Comparison of ENCODE assay signal across 8 mouse cellular contexts in the genomic region with DNA sequence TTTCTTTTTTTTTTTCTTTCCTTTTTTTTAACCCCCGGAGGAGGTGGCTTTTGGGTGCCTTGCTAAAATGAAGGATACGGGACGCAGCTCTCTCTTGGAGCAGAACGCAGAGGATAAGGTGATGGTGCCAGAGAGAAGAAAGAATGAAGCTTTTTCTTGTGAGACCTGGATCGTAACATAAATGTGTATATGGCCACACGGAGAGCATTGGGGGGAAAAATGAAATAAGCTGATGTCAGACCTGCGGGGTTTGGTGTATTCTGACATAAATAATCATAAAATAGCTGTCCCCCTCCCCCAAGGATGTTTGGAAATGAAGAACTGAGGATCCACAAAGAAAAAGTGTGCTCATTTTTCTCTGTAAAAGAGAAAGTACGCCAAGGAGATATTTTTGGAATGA.
DNase-seq lines count a peak whose midpoint lies in the region; ATAC-seq lines count a peak whose summit lies in the region.

No protein-coding gene starts in this region.

- no peaks in the 10 kb centered on the region for H3K9me3 ChIP-seq in heart, embryonic 16.5 days (replicated peaks; ENCODE audit: control insufficient read depth, low read length)
- H3K9me3 ChIP-seq in embryonic facial prominence, embryonic 10.5 days = no peaks in the 10 kb centered on the region
- no peaks in the 10 kb centered on the region for H3K9me3 ChIP-seq in hindbrain, embryonic 15.5 days
- H3K9me3 ChIP-seq in midbrain, embryonic 14.5 days (ENCODE audit: control insufficient read depth, low read length) = no peaks in the 10 kb centered on the region

- 15% methylated on average over 8 of the region's 8 CpGs for WGBS in heart, embryonic 16.5 days
- WGBS in embryonic facial prominence, embryonic 10.5 days = 12% methylated on average over 8 of the region's 8 CpGs
- 5% methylated on average over 8 of the region's 8 CpGs for WGBS in hindbrain, embryonic 15.5 days
- WGBS in midbrain, embryonic 14.5 days = 7% methylated on average over 8 of the region's 8 CpGs

- H3K4me2 ChIP-seq in heart, embryonic 16.5 days (ENCODE audit: low read depth, low read length) = peak overlapping the region; percentile 96
- H3K4me2 ChIP-seq in hindbrain, embryonic 15.5 days = peak overlapping the region; percentile 71
- peak overlapping the region; percentile 76 for H3K4me2 ChIP-seq in midbrain, embryonic 14.5 days (ENCODE audit: low read length)

- no peak for DNase-seq in heart, postnatal 36 days
- no peak for DNase-seq in embryonic facial prominence, embryonic 10.5 days (ENCODE audit: low spot score)
- DNase-seq in midbrain, embryonic 14.5 days = peak; percentile 55
- no peak for DNase-seq in cerebellum, postnatal 25 days

- peak overlapping the region; percentile 62 for H3K4me3 ChIP-seq in heart, embryonic 16.5 days (ENCODE audit: low read length)
- peak overlapping the region; percentile 61 for H3K4me3 ChIP-seq in embryonic facial prominence, embryonic 10.5 days
- H3K4me3 ChIP-seq in hindbrain, embryonic 15.5 days = peak overlapping the region; percentile 73
- peak overlapping the region; percentile 56 for H3K4me3 ChIP-seq in midbrain, embryonic 14.5 days (replicated peaks; ENCODE audit: low read depth, low read length)

- H3K27me3 ChIP-seq in heart, embryonic 16.5 days (ENCODE audit: control insufficient read depth, insufficient read depth, low read length) = peaks cover 11% of the 10 kb centered on the region
- peaks cover 19% of the 10 kb centered on the region for H3K27me3 ChIP-seq in embryonic facial prominence, embryonic 10.5 days (replicated peaks; ENCODE audit: low read depth, poor library complexity, severe bottlenecking)
- no peaks in the 10 kb centered on the region for H3K27me3 ChIP-seq in hindbrain, embryonic 15.5 days
- no peaks in the 10 kb centered on the region for H3K27me3 ChIP-seq in midbrain, embryonic 14.5 days (ENCODE audit: control insufficient read depth, insufficient read depth, low read length)

- intact Hi-C loops in heart, postnatal 36 days (cut with DNase I) = loop anchor here (10.0 kb wide), 1 partner anchor 883 kb away; no protein-coding TSS in a partner anchor

- 0 out of 2 replicates have a peak, but pooled peaks cover 4% of the 10 kb centered on the region for H3K4me1 ChIP-seq in heart, embryonic 16.5 days (ENCODE audit: control insufficient read depth, insufficient read depth, low read length)
- 0 out of 2 replicates have a peak, but pooled peaks cover 4% of the 10 kb centered on the region for H3K4me1 ChIP-seq in embryonic facial prominence, embryonic 10.5 days
- H3K4me1 ChIP-seq in hindbrain, embryonic 15.5 days (replicated peaks) = peaks cover 29% of the 10 kb centered on the region
- peaks cover 20% of the 10 kb centered on the region; the same call in 1 of the 2 replicates for H3K4me1 ChIP-seq in midbrain, embryonic 14.5 days (ENCODE audit: control insufficient read depth, insufficient read depth, low read length)

- H3K9ac ChIP-seq in heart, embryonic 16.5 days (ENCODE audit: low read length) = peak overlapping the region; percentile 17; the same call in 1 of the 2 replicates
- peak overlapping the region; percentile 70 for H3K9ac ChIP-seq in hindbrain, embryonic 15.5 days
- peak overlapping the region; percentile 64 for H3K9ac ChIP-seq in midbrain, embryonic 14.5 days (replicated peaks; ENCODE audit: low read length)

- ATAC-seq in heart, embryonic 16.5 days (replicated peaks; ENCODE audit: extremely low read depth, insufficient read depth, low FRiP score) = no peak
- ATAC-seq in hindbrain, embryonic 15.5 days (ENCODE audit: low FRiP score, low read depth) = no peak
- ATAC-seq in midbrain, embryonic 14.5 days (ENCODE audit: low FRiP score, low TSS enrichment) = no peak
- ATAC-seq in erythroid progenitor cell, adult 5-6 weeks (replicated peaks; ENCODE audit: low FRiP score, poor library complexity, severe bottlenecking) = no peak
- ATAC-seq in megakaryocyte progenitor cell, adult 5-6 weeks (replicated peaks; ENCODE audit: poor library complexity) = no peak

- H3K36me3 ChIP-seq in heart, embryonic 16.5 days (ENCODE audit: control insufficient read depth, insufficient read depth) = no peaks in the 10 kb centered on the region
- no peaks in the 10 kb centered on the region for H3K36me3 ChIP-seq in embryonic facial prominence, embryonic 10.5 days (replicated peaks)
- no peaks in the 10 kb centered on the region for H3K36me3 ChIP-seq in hindbrain, embryonic 15.5 days
- no peaks in the 10 kb centered on the region for H3K36me3 ChIP-seq in midbrain, embryonic 14.5 days (ENCODE audit: control insufficient read depth, insufficient read depth, low read length)

- no peak overlapping the region for H3K27ac ChIP-seq in heart, embryonic 16.5 days (ENCODE audit: low read length)
- no peak overlapping the region for H3K27ac ChIP-seq in embryonic facial prominence, embryonic 10.5 days (replicated peaks)
- peak overlapping the region; percentile 95 for H3K27ac ChIP-seq in hindbrain, embryonic 15.5 days (replicated peaks)
- H3K27ac ChIP-seq in midbrain, embryonic 14.5 days (replicated peaks; ENCODE audit: low read depth, low read length) = peak overlapping the region; percentile 91

Comparison
In these comparisons a context has a peak if more than half of its experiments do, and no peak if none do; other contexts are left out.
1. H3K27ac ChIP-seq: peak in hindbrain, embryonic 15.5 days (single experiment) and midbrain, embryonic 14.5 days (single experiment); none in heart, embryonic 16.5 days (single experiment) and embryonic facial prominence, embryonic 10.5 days (single experiment).
2. H3K9ac ChIP-seq: peak in every context shown above with its lines; median percentile 70 in hindbrain, embryonic 15.5 days; 64 in midbrain, embryonic 14.5 days; 17 in heart, embryonic 16.5 days.
3. Peak in every context shown above with its lines, with median percentiles within 50 percentile points of each other: H3K4me2 ChIP-seq and H3K4me3 ChIP-seq.